Mouse (Mus musculus): Measurements from ENCODE around the gene Nav1. TPM values are rescaled to one million over a fixed set of nuclear protein-coding genes. Genes with fewer than 3 reads are reported as not detected.
"Not testable (repeated sequence)": the region's sequence is repeated elsewhere in the genome, so short reads cannot be mapped to it uniquely, and the experiment has no call there.

Nav1 gene
- polyA plus RNA-seq, 2 experiments: 14.4 to 26.8 TPM

DNA sequence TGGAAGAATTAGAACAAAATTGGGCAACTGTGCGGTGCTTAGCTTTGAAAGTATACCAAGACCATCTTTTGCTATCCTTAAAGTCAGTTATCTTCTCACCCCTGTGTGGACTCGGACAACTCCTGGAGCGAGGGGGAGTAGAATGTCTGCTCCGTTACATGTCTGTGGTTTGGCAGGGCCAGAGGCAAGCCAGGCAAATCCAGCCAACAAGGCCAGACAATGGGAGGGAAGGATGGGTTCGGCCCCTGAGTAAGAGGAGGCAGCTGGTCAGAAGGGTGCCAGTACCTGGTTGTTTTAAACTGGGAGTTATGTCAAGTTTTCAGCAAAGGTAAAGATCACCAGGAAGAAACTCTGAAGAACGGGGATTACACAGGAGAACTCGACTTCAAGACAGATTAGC, 121.9 kb downstream of the Nav1 start:
- H3K9me3 ChIP-seq (ENCODE audit: control insufficient read depth, low read length): no peaks in the 10 kb centered on the region
- H3K27ac ChIP-seq (replicated peaks; ENCODE audit: low read depth, low read length): no peak overlapping the region
- no peaks in the 10 kb centered on the region; the same call in 1 of the 2 replicates for H3K36me3 ChIP-seq (ENCODE audit: control insufficient read depth, insufficient read depth, low read length)
- peaks cover 14% of the 10 kb centered on the region for H3K4me1 ChIP-seq (ENCODE audit: control insufficient read depth, insufficient read depth, low read length)
- H3K4me3 ChIP-seq (replicated peaks; ENCODE audit: low read length): no peak overlapping the region
- no peak overlapping the region for H3K4me2 ChIP-seq (replicated peaks; ENCODE audit: low read depth, low read length, severe bottlenecking)
- H3K27me3 ChIP-seq (ENCODE audit: control insufficient read depth, insufficient read depth, low read length): no peaks in the 10 kb centered on the region
- ATAC-seq (ENCODE audit: low FRiP score, low read depth) (no peak), DNase-seq (ENCODE audit: low spot score) (no peak)
- no peak overlapping the region for H3K9ac ChIP-seq (ENCODE audit: low read depth, low read length, severe bottlenecking)
- 91% methylated on average over 7 of the region's 7 CpGs for WGBS
- TF ChIP-seq POLR2A (IDR thresholded peaks at IDR 0.05; ENCODE audit: borderline replicate concordance, extremely low read depth, insufficient read depth, insufficient read length): no peak

DNA sequence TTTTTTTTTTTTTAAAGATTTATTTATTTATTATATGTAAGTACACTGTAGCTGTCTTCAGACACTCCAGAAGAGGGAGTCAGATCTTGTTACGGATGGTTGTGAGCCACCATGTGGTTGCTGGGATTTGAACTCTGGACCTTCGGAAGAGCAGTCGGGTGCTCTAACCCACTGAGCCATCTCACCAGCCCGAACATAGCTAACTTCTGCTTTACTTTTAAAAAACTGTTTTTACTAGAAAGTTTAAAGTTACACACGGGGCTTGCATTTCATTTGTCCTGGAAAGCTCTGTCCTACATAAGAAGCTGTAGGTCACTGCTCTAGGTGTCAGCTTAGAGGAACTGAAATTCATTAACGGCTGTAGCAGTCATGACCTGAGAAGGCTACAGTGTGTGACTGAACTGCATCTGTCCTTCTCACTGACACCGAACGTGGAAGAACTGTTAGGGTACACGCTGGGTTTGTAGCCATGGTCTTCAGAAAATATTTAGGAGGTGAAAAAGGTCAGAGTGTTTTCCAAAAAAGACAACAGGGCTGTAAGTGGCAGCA, 122.5 kb downstream of the Nav1 start:
- H3K36me3 ChIP-seq (ENCODE audit: control insufficient read depth, insufficient read depth, low read length); ATAC-seq (ENCODE audit: low FRiP score, low read depth); H3K27me3 ChIP-seq (ENCODE audit: control insufficient read depth, insufficient read depth, low read length); H3K9me3 ChIP-seq (ENCODE audit: control insufficient read depth, low read length); H3K4me3 ChIP-seq (replicated peaks; ENCODE audit: low read length); H3K9ac ChIP-seq (ENCODE audit: low read depth, low read length, severe bottlenecking); H3K4me2 ChIP-seq (replicated peaks; ENCODE audit: low read depth, low read length, severe bottlenecking); H3K27ac ChIP-seq (replicated peaks; ENCODE audit: low read depth, low read length); DNase-seq (ENCODE audit: low spot score): not testable (repeated sequence)
- WGBS: 81% methylated on average over 8 of the region's 9 CpGs
- H3K4me1 ChIP-seq (ENCODE audit: control insufficient read depth, insufficient read depth, low read length): peaks cover 11% of the 10 kb centered on the region

DNA sequence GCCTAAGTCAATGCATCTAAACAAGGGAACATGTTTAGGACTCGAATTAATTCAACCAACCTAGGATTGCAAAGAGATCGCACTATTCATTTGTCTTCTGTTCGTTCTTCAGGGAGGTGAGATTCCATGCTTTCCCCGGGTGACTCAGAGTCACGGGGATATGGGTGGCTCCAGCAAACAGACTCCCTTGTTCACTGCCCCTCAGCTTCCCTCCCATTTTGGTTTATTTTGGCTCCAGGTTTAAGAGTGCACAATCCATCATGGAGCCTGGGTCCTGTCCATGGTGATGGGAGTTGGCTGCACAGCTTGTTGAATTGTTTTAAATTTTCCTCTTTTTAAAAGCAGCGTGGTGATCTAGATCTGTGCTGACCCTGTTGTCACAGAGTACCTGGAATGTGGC, 123.1 kb downstream of the Nav1 start:
- no peak overlapping the region for H3K4me2 ChIP-seq (replicated peaks; ENCODE audit: low read depth, low read length, severe bottlenecking)
- no peaks in the 10 kb centered on the region; the same call in 1 of the 2 replicates for H3K36me3 ChIP-seq (ENCODE audit: control insufficient read depth, insufficient read depth, low read length)
- 98% methylated on average over 6 of the region's 6 CpGs for WGBS
- no peak overlapping the region for H3K4me3 ChIP-seq (replicated peaks; ENCODE audit: low read length)
- peaks cover 5% of the 10 kb centered on the region for H3K4me1 ChIP-seq (ENCODE audit: control insufficient read depth, insufficient read depth, low read length)
- no peak overlapping the region for H3K9ac ChIP-seq (ENCODE audit: low read depth, low read length, severe bottlenecking)
- H3K27ac ChIP-seq (replicated peaks; ENCODE audit: low read depth, low read length): no peak overlapping the region
- ATAC-seq (ENCODE audit: low FRiP score, low read depth) (no peak), DNase-seq (ENCODE audit: low spot score) (no peak)
- TF ChIP-seq POLR2A (IDR thresholded peaks at IDR 0.05; ENCODE audit: borderline replicate concordance, extremely low read depth, insufficient read depth, insufficient read length): no peak
- no peaks in the 10 kb centered on the region for H3K27me3 ChIP-seq (ENCODE audit: control insufficient read depth, insufficient read depth, low read length)
- no peaks in the 10 kb centered on the region for H3K9me3 ChIP-seq (ENCODE audit: control insufficient read depth, low read length)

DNA sequence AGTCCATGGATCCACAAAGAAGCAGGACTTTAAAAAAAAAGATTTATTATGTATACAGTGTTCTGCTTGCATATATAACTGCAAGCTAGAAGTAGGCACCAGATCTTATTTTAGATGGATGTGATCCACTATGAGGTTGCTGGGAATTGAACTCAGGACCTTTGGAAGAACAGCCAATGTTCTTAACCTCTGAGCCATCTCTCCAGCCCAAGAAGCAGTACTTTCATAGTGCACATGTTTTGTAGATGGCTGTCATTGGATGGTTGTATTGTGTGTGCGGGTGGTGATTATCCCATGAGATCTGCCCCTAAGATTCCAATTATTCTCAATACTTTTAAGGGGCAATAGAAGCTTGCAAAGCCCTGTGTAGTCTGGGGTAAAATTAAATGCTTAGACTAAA, 124.4 kb downstream of the Nav1 start:
- H3K36me3 ChIP-seq (ENCODE audit: control insufficient read depth, insufficient read depth, low read length): no peaks in the 10 kb centered on the region; the same call in 1 of the 2 replicates
- H3K9ac ChIP-seq (ENCODE audit: low read depth, low read length, severe bottlenecking): no peak overlapping the region
- H3K4me3 ChIP-seq (replicated peaks; ENCODE audit: low read length): no peak overlapping the region
- DNase-seq (ENCODE audit: low spot score) (no peak), ATAC-seq (ENCODE audit: low FRiP score, low read depth) (no peak)
- no peak overlapping the region for H3K4me2 ChIP-seq (replicated peaks; ENCODE audit: low read depth, low read length, severe bottlenecking)
- H3K4me1 ChIP-seq (ENCODE audit: control insufficient read depth, insufficient read depth, low read length): no peaks in the 10 kb centered on the region
- no peaks in the 10 kb centered on the region for H3K9me3 ChIP-seq (ENCODE audit: control insufficient read depth, low read length)
- no peak for TF ChIP-seq POLR2A (IDR thresholded peaks at IDR 0.05; ENCODE audit: borderline replicate concordance, extremely low read depth, insufficient read depth, insufficient read length)
- H3K27me3 ChIP-seq (ENCODE audit: control insufficient read depth, insufficient read depth, low read length): no peaks in the 10 kb centered on the region
- H3K27ac ChIP-seq (replicated peaks; ENCODE audit: low read depth, low read length): no peak overlapping the region
- WGBS: 93% methylated on average over 1 of the region's 1 CpGs

DNA sequence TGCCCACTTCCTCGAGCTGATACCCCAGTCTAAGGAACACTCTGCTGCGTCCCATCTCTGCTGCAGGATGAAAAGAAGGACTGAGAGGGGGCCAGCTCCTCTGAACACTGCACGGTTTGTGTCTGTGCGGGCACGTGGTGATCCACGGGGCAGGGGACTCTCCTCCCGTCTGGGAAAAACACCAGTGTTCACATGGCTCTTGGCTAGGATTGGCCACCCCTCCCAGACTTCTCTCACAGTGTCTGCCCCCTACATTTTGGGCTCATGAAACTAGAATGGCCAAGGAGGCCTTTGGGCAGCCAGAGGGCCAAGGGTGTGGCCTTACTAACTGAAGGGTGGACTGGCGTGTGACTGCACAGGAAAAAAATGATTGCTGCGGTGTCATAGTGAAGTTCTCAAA, 125.4 kb downstream of the Nav1 start:
- H3K9ac ChIP-seq (ENCODE audit: low read depth, low read length, severe bottlenecking): no peak overlapping the region
- ATAC-seq (ENCODE audit: low FRiP score, low read depth) (no peak), DNase-seq (ENCODE audit: low spot score) (no peak)
- no peaks in the 10 kb centered on the region for H3K4me1 ChIP-seq (ENCODE audit: control insufficient read depth, insufficient read depth, low read length)
- H3K36me3 ChIP-seq (ENCODE audit: control insufficient read depth, insufficient read depth, low read length): no peaks in the 10 kb centered on the region; the same call in 1 of the 2 replicates
- H3K9me3 ChIP-seq (ENCODE audit: control insufficient read depth, low read length): no peaks in the 10 kb centered on the region
- no peak for TF ChIP-seq POLR2A (IDR thresholded peaks at IDR 0.05; ENCODE audit: borderline replicate concordance, extremely low read depth, insufficient read depth, insufficient read length)
- WGBS: 92% methylated on average over 9 of the region's 9 CpGs
- no peak overlapping the region for H3K4me2 ChIP-seq (replicated peaks; ENCODE audit: low read depth, low read length, severe bottlenecking)
- H3K4me3 ChIP-seq (replicated peaks; ENCODE audit: low read length): no peak overlapping the region
- H3K27me3 ChIP-seq (ENCODE audit: control insufficient read depth, insufficient read depth, low read length): no peaks in the 10 kb centered on the region
- no peak overlapping the region for H3K27ac ChIP-seq (replicated peaks; ENCODE audit: low read depth, low read length)

DNA sequence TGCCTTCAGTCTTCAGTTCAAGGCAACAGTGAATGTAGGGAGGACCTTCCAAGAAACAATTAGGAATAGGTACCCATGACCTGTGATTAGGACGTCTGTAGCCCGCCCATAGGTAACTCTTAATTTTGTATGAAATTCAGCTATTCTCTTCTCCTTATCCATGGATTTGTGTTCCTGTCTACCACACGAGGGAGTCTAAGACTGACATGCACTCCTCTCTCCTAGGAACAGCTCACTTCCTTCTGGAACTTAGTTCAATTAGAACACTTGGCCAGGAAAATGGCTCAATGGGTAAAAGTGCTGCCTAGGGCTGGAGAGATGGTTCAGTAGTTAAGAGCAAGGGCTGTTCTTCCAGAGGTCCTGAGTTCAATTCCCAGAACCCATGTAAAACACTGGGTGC, 126.3 kb downstream of the Nav1 start:
- WGBS: 73% methylated on average over 3 of the region's 3 CpGs
- Histone ChIP-seq H3K9ac (ENCODE audit: low read depth, low read length, severe bottlenecking) (no peak overlapping the region), H3K4me2 (replicated peaks; ENCODE audit: low read depth, low read length, severe bottlenecking) (no peak overlapping the region), H3K36me3 (ENCODE audit: control insufficient read depth, insufficient read depth, low read length) (no peaks in the 10 kb centered on the region; the same call in 1 of the 2 replicates), H3K4me1 (ENCODE audit: control insufficient read depth, insufficient read depth, low read length) (no peaks in the 10 kb centered on the region), H3K27ac (replicated peaks; ENCODE audit: low read depth, low read length) (no peak overlapping the region), H3K9me3 (ENCODE audit: control insufficient read depth, low read length) (no peaks in the 10 kb centered on the region), H3K4me3 (replicated peaks; ENCODE audit: low read length) (no peak overlapping the region), H3K27me3 (ENCODE audit: control insufficient read depth, insufficient read depth, low read length) (no peaks in the 10 kb centered on the region)
- no peak for TF ChIP-seq POLR2A (IDR thresholded peaks at IDR 0.05; ENCODE audit: borderline replicate concordance, extremely low read depth, insufficient read depth, insufficient read length)
- no peak for ATAC-seq (ENCODE audit: low FRiP score, low read depth)
- DNase-seq (ENCODE audit: low spot score): no peak

All from limb, embryonic 14.5 days (tissue).